Mouse (Mus musculus): ENCODE data around the gene Iqce. TPM values are rescaled to one million over a fixed set of nuclear protein-coding genes. Genes with fewer than 3 reads are reported as not detected.
"Not testable (repeated sequence)": the region's sequence is repeated elsewhere in the genome, so short reads cannot be mapped to it uniquely, and the experiment has no call there.

Iqce gene
- polyA plus RNA-seq, 1 experiment, result 23.1 TPM

DNA sequence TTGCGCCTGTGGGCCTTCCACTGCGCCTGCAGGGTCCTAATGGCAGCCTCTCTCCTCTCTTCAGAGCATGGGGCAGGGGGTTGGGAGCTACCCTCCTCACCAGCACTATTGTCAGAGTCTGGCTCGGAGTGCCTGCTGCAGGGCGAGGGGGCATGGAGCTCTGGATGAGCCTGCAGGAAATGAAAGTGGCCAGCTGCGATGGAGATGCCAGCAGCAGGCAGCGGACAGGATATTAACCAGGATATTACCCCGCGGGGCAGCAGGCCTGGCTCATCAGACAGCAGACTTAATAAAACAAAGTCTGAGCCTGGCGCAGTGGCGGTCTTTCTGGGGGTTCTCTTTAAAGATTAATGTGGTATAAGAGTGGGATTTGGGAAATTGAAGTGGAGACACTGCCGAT, 27.1 kb downstream of the Iqce start:
- Histone ChIP-seq H3K4me3 (ENCODE audit: insufficient read depth, low read depth, low read length) (no peak overlapping the region), H3K27ac (ENCODE audit: insufficient read depth, low read depth, low read length) (no peak overlapping the region), H3K36me3 (ENCODE audit: control insufficient read depth, insufficient read depth, low read length) (0 out of 2 replicates have a peak, but pooled peaks cover 3% of the 10 kb centered on the region), H3K4me1 (ENCODE audit: control insufficient read depth, insufficient read depth, low read length) (no peaks in the 10 kb centered on the region), H3K27me3 (replicated peaks; ENCODE audit: control insufficient read depth, insufficient read depth, low read length) (no peaks in the 10 kb centered on the region)
- no peak for DNase-seq
- 66% methylated on average over 11 of the region's 11 CpGs for WGBS
- TF ChIP-seq CTCF (conservative IDR thresholded peaks at IDR 0.05; ENCODE audit: insufficient read depth, insufficient read length, low read depth, low read length) (no peak), POLR2A (IDR thresholded peaks at IDR 0.05; ENCODE audit: low read depth, low read length) (no peak)

DNA sequence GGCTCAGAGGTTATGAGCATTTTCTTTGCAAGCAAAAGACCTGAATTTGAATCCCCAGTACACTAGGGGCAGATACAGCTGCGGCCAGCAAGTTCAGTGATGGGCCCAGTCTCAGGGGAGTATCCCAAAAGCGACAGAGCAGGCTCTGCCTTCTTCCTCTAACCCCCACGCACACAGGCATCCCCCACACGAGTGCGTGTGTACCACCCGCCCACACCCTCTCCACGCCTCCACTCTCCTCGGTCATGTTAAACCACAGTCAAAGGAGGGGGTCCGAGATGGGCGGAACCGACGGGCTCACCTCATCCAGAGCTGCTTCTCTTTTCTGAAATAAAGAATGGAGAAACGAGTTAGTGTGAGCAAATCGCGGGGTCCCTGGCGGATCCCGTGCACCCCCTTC, 28.1 kb downstream of the Iqce start:
- WGBS, result 80% methylated on average over 17 of the region's 17 CpGs
- peaks cover 5% of the 10 kb centered on the region; the same call in 1 of the 2 replicates for H3K36me3 ChIP-seq (ENCODE audit: control insufficient read depth, insufficient read depth, low read length)
- TF ChIP-seq POLR2A (IDR thresholded peaks at IDR 0.05; ENCODE audit: low read depth, low read length) (no peak), CTCF (conservative IDR thresholded peaks at IDR 0.05; ENCODE audit: insufficient read depth, insufficient read length, low read depth, low read length) (no peak)

DNA sequence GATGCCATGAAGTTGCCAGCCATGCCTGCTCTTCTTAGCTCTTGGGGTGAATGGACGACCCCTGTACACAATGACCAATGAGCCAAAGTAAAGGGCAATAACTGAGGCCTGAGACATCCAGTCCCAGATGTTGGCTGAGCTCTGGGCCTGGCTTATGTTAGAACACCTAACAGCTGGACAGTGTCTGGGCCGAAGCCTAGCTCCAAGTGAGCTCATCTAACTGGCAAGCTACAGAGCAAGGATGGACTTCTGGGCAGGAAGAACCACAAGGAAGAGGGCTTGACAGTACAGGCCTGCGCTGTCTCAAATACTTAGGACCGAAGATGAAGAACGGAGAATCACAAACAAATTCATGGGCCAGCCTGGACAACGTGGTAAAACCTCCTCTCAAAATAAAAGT, 29.6 kb downstream of the Iqce start:
- H3K36me3 ChIP-seq (ENCODE audit: control insufficient read depth, insufficient read depth, low read length); H3K4me1 ChIP-seq (ENCODE audit: control insufficient read depth, insufficient read depth, low read length); H3K27ac ChIP-seq (ENCODE audit: insufficient read depth, low read depth, low read length); H3K4me3 ChIP-seq (ENCODE audit: insufficient read depth, low read depth, low read length); H3K27me3 ChIP-seq (replicated peaks; ENCODE audit: control insufficient read depth, insufficient read depth, low read length); DNase-seq: not testable (repeated sequence)
- WGBS, result 89% methylated on average over 6 of the region's 6 CpGs

More for the DNA sequence above, 28.1 kb downstream of the Iqce start:
- DNase-seq, result no peak
- Histone ChIP-seq H3K4me3 (ENCODE audit: insufficient read depth, low read depth, low read length) (no peak overlapping the region), H3K27me3 (replicated peaks; ENCODE audit: control insufficient read depth, insufficient read depth, low read length) (no peaks in the 10 kb centered on the region), H3K27ac (ENCODE audit: insufficient read depth, low read depth, low read length) (no peak overlapping the region), H3K4me1 (ENCODE audit: control insufficient read depth, insufficient read depth, low read length) (no peaks in the 10 kb centered on the region)

DNA sequence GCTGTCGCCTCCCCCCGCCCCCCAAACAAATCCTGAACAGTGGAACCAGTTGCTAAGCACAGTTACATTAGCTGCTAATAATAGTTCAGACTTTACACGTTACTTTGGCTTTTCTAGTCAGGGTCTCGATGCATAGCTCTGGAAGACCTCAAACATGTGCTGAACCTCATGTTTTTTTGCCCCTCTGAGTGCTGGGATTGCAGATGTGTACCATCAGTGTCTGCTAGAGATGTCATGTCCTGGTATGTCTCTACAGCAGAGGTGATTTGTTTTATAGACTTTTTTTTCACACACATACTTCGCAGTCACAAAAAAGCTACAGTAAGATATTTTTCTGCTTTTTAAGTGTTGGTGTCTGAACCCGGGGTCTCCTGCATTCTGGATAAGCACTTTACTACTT, 30.1 kb downstream of the Iqce start:
- no peak for DNase-seq
- no peak overlapping the region for H3K27ac ChIP-seq (ENCODE audit: insufficient read depth, low read depth, low read length)
- H3K4me1 ChIP-seq (ENCODE audit: control insufficient read depth, insufficient read depth, low read length), result no peaks in the 10 kb centered on the region
- peaks cover 7% of the 10 kb centered on the region; the same call in 1 of the 2 replicates for H3K36me3 ChIP-seq (ENCODE audit: control insufficient read depth, insufficient read depth, low read length)
- WGBS, result 89% methylated on average over 6 of the region's 6 CpGs
- H3K4me3 ChIP-seq (ENCODE audit: insufficient read depth, low read depth, low read length), result no peak overlapping the region
- no peak for TF ChIP-seq POLR2A (IDR thresholded peaks at IDR 0.05; ENCODE audit: low read depth, low read length)
- TF ChIP-seq CTCF (conservative IDR thresholded peaks at IDR 0.05; ENCODE audit: insufficient read depth, insufficient read length, low read depth, low read length), result no peak
- H3K27me3 ChIP-seq (replicated peaks; ENCODE audit: control insufficient read depth, insufficient read depth, low read length), result no peaks in the 10 kb centered on the region

DNA sequence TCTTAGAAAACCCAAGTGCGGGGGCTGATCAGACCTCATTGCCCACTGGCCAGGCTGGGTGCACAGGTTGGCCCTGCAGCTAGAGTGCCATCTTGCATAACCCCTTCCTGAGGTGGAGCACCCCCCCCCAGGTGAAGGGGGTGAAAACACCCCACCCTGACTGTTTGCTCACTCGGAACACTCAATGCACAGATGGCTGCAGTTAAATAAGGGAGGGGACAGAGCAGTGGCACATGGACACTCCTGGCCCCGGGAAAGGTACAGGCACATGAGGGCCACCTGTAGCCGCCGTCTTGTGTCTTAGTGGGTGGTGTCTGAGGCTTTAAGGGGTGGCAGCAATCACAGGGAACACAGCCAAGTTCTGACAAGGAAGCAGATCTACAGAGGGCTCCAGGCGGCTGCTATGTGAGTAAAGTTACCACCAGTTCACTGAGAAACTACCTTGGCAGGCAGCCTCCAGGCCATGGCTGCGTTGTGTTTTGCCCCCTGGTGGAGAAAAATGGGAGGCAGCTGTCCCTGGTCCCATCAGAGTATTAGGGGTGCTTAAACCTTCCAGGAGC, 38.5 kb downstream of the Iqce start:
- H3K4me1 ChIP-seq (ENCODE audit: control insufficient read depth, insufficient read depth, low read length), result no peaks in the 10 kb centered on the region
- DNase-seq, result peak; percentile 69
- WGBS, result 46% methylated on average over 7 of the region's 7 CpGs
- H3K4me3 ChIP-seq (ENCODE audit: insufficient read depth, low read depth, low read length), result no peak overlapping the region
- TF ChIP-seq CTCF (conservative IDR thresholded peaks at IDR 0.05; ENCODE audit: insufficient read depth, insufficient read length, low read depth, low read length), result peak; percentile 69
- TF ChIP-seq POLR2A (IDR thresholded peaks at IDR 0.05; ENCODE audit: low read depth, low read length), result no peak
- no peaks in the 10 kb centered on the region for H3K27me3 ChIP-seq (replicated peaks; ENCODE audit: control insufficient read depth, insufficient read depth, low read length)
- no peaks in the 10 kb centered on the region; the same call in 1 of the 2 replicates for H3K36me3 ChIP-seq (ENCODE audit: control insufficient read depth, insufficient read depth, low read length)
- no peak overlapping the region for H3K27ac ChIP-seq (ENCODE audit: insufficient read depth, low read depth, low read length)

DNA sequence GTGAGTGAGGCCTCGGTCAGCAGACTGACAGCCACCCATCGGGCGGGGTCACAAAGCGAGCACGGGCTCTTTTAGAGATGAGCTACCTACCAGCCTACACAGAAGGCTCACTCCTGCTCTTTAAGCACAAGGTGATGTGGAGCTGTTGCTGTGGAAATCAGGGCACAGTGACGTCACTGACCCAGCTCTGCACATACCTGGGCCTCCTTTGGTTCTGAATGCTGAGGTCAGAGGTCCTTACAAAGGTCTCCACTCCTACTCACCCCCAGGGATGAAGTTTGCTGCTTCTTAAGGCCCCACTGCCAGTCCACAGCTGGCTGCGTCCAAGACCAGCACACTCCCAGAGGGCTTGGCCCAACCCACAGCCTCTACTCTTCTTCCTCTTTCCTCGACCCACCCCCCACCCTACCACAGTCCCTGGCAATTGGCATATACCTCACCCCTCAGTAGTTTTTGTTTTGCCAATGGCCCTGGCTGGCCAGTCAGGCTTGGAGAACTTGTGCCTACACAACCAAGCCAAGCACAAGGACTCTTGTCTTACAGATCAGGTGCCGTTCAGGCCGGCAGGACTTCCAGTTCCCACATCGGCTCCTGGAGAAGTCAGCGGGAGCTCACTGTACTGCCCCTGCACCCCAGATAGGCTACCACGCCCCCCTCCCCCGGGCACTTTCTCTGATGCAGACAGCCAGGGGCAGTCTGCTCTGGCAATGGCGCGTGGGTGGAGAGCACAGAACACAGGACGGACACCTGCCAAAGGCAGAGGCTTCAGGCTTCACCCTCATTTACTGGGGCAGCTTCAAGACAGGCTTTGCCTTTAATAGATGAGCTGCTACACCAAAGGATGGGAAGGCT, 39.2 kb downstream of the Iqce start:
- no peak overlapping the region for H3K4me3 ChIP-seq (ENCODE audit: insufficient read depth, low read depth, low read length)
- H3K4me1 ChIP-seq (ENCODE audit: control insufficient read depth, insufficient read depth, low read length), result no peaks in the 10 kb centered on the region
- no peak for DNase-seq
- 54% methylated on average over 17 of the region's 17 CpGs for WGBS
- no peak for TF ChIP-seq POLR2A (IDR thresholded peaks at IDR 0.05; ENCODE audit: low read depth, low read length)
- no peak for TF ChIP-seq CTCF (conservative IDR thresholded peaks at IDR 0.05; ENCODE audit: insufficient read depth, insufficient read length, low read depth, low read length)
- H3K27me3 ChIP-seq (replicated peaks; ENCODE audit: control insufficient read depth, insufficient read depth, low read length), result no peaks in the 10 kb centered on the region
- no peak overlapping the region for H3K27ac ChIP-seq (ENCODE audit: insufficient read depth, low read depth, low read length)
- H3K36me3 ChIP-seq (ENCODE audit: control insufficient read depth, insufficient read depth, low read length), result no peaks in the 10 kb centered on the region; the same call in 1 of the 2 replicates

DNA sequence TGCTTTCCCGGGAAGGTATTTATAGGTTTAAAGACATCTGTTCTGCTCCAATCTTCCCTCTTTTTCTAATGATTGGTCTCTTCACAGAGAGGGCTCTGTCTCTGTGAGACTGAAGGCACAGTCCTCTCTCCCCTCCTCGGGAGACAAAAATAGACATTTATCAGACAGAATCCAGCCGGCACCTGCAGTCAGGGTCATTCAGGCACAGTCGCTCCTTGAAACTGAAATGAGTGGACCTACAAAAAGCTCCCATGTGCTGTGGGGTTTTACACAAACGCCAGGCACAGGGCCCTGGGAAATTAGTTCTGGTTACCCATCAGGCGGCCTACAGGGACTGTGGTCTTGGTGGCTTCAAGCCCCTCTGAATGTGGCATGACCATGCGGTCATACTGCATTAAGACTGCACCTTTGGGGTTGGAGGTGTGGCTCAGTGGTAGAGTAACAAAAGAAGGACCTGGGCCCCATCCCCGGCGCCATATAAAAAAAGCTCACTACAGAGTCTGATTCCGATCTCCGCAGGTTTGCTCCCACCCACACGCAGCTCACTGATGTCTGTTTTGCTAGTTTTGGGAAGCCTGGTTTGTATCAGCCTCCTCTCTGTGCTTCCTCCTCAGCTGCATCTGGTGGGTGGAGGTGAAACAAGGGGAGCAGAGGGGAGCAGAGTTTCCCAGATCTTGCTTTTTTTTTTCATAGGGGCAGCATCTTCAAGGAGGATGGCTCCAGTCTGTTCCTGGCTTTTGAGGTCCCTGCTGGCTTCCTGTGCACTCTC, 40.1 kb downstream of the Iqce start:
- Histone ChIP-seq H3K4me3 (ENCODE audit: insufficient read depth, low read depth, low read length) (no peak overlapping the region), H3K27me3 (replicated peaks; ENCODE audit: control insufficient read depth, insufficient read depth, low read length) (no peaks in the 10 kb centered on the region), H3K27ac (ENCODE audit: insufficient read depth, low read depth, low read length) (no peak overlapping the region), H3K36me3 (ENCODE audit: control insufficient read depth, insufficient read depth, low read length) (no peaks in the 10 kb centered on the region), H3K4me1 (ENCODE audit: control insufficient read depth, insufficient read depth, low read length) (no peaks in the 10 kb centered on the region)
- DNase-seq, result no peak
- WGBS, result 66% methylated on average over 12 of the region's 12 CpGs
- TF ChIP-seq POLR2A (IDR thresholded peaks at IDR 0.05; ENCODE audit: low read depth, low read length), result no peak
- no peak for TF ChIP-seq CTCF (conservative IDR thresholded peaks at IDR 0.05; ENCODE audit: insufficient read depth, insufficient read length, low read depth, low read length)
